Mouse (Mus musculus): Measurements from ENCODE around the gene Armc7. TPM values are rescaled to one million over a fixed set of nuclear protein-coding genes. Genes with fewer than 3 reads are reported as not detected.

Gene Armc7
- polyA plus RNA-seq, 1 experiment, result 20.7 TPM

- peaks cover 23% of the 10 kb centered on the region for H3K9me3 ChIP-seq
- H3K4me1 ChIP-seq, result peaks cover 19% of the 10 kb centered on the region
- peaks cover 90% of the 10 kb centered on the region for H3K27me3 ChIP-seq (replicated peaks)
- TF ChIP-seq GATA1 (IDR thresholded peaks at IDR 0.05; ENCODE audit: borderline replicate concordance, low read length) (no peak), FLI1 (IDR thresholded peaks at IDR 0.05; ENCODE audit: low read length) (no peak)
- no peak overlapping the region for H3K4me3 ChIP-seq (replicated peaks)
- H3K36me3 ChIP-seq (replicated peaks; ENCODE audit: low read length), result no peaks in the 10 kb centered on the region
Measured at GRCm38 (mm10) chr11:115439326-115439725, 36.1 kb upstream of the Armc7 start.

GRCm38 (mm10) chr11:115439906-115440595 lies 35.4 kb upstream of the Armc7 start, which contains the start of gene Trim80:
Trim80 (plus strand) TSS chr11:115440545.
- Histone ChIP-seq H3K27me3 (replicated peaks) (peaks cover 87% of the 10 kb centered on the region), H3K9me3 (peaks cover 23% of the 10 kb centered on the region), H3K36me3 (replicated peaks; ENCODE audit: low read length) (no peaks in the 10 kb centered on the region), H3K4me1 (peaks cover 23% of the 10 kb centered on the region), H3K4me3 (replicated peaks) (no peak within 1 kb of the TSS)
- TF ChIP-seq FLI1 (IDR thresholded peaks at IDR 0.05; ENCODE audit: low read length) (no peak), GATA1 (IDR thresholded peaks at IDR 0.05; ENCODE audit: borderline replicate concordance, low read length) (no peak)

GRCm38 (mm10) chr11:115441417-115441816 lies 34.0 kb upstream of the Armc7 start:
- Histone ChIP-seq H3K27me3 (replicated peaks) (peaks cover 86% of the 10 kb centered on the region), H3K9me3 (peaks cover 23% of the 10 kb centered on the region), H3K4me1 (peaks cover 19% of the 10 kb centered on the region), H3K4me3 (replicated peaks) (no peak overlapping the region), H3K36me3 (replicated peaks; ENCODE audit: low read length) (no peaks in the 10 kb centered on the region)
- TF ChIP-seq FLI1 (IDR thresholded peaks at IDR 0.05; ENCODE audit: low read length), result no peak
- TF ChIP-seq GATA1 (IDR thresholded peaks at IDR 0.05; ENCODE audit: borderline replicate concordance, low read length), result no peak

GRCm38 (mm10) chr11:115446906-115447305 lies 28.6 kb upstream of the Armc7 start:
- H3K36me3 ChIP-seq (replicated peaks; ENCODE audit: low read length), result no peaks in the 10 kb centered on the region
- H3K4me1 ChIP-seq, result peaks cover 41% of the 10 kb centered on the region
- no peak for TF ChIP-seq FLI1 (IDR thresholded peaks at IDR 0.05; ENCODE audit: low read length)
- TF ChIP-seq GATA1 (IDR thresholded peaks at IDR 0.05; ENCODE audit: borderline replicate concordance, low read length), result no peak
- H3K4me3 ChIP-seq (replicated peaks), result no peak overlapping the region
- H3K9me3 ChIP-seq, result 0 out of 2 replicates have a peak, but pooled peaks cover 8% of the 10 kb centered on the region
- peaks cover 89% of the 10 kb centered on the region for H3K27me3 ChIP-seq (replicated peaks)

GRCm38 (mm10) chr11:115447321-115447885 lies 28.1 kb upstream of the Armc7 start:
- Histone ChIP-seq H3K36me3 (replicated peaks; ENCODE audit: low read length) (no peaks in the 10 kb centered on the region), H3K9me3 (0 out of 2 replicates have a peak, but pooled peaks cover 8% of the 10 kb centered on the region), H3K4me3 (replicated peaks) (no peak overlapping the region), H3K27me3 (replicated peaks) (peaks cover 90% of the 10 kb centered on the region), H3K4me1 (peaks cover 45% of the 10 kb centered on the region)
- no peak for TF ChIP-seq GATA1 (IDR thresholded peaks at IDR 0.05; ENCODE audit: borderline replicate concordance, low read length)
- TF ChIP-seq FLI1 (IDR thresholded peaks at IDR 0.05; ENCODE audit: low read length), result no peak

GRCm38 (mm10) chr11:115448075-115448474 lies 27.4 kb upstream of the Armc7 start:
- peaks cover 45% of the 10 kb centered on the region for H3K4me1 ChIP-seq
- TF ChIP-seq FLI1 (IDR thresholded peaks at IDR 0.05; ENCODE audit: low read length), result no peak
- no peak for TF ChIP-seq GATA1 (IDR thresholded peaks at IDR 0.05; ENCODE audit: borderline replicate concordance, low read length)
- peak overlapping the region; percentile 53 for H3K4me3 ChIP-seq (replicated peaks)
- H3K36me3 ChIP-seq (replicated peaks; ENCODE audit: low read length), result no peaks in the 10 kb centered on the region
- peaks cover 89% of the 10 kb centered on the region for H3K27me3 ChIP-seq (replicated peaks)
- H3K9me3 ChIP-seq, result 0 out of 2 replicates have a peak, but pooled peaks cover 8% of the 10 kb centered on the region

GRCm38 (mm10) chr11:115448998-115449397 lies 26.5 kb upstream of the Armc7 start:
- Histone ChIP-seq H3K4me1 (peaks cover 45% of the 10 kb centered on the region), H3K27me3 (replicated peaks) (peaks cover 88% of the 10 kb centered on the region), H3K4me3 (replicated peaks) (no peak overlapping the region), H3K9me3 (0 out of 2 replicates have a peak, but pooled peaks cover 5% of the 10 kb centered on the region), H3K36me3 (replicated peaks; ENCODE audit: low read length) (no peaks in the 10 kb centered on the region)
- no peak for TF ChIP-seq FLI1 (IDR thresholded peaks at IDR 0.05; ENCODE audit: low read length)
- TF ChIP-seq GATA1 (IDR thresholded peaks at IDR 0.05; ENCODE audit: borderline replicate concordance, low read length), result no peak

- Histone ChIP-seq H3K4me1 (peaks cover 40% of the 10 kb centered on the region), H3K27me3 (replicated peaks) (peaks cover 82% of the 10 kb centered on the region)
Measured at GRCm38 (mm10) chr11:115450176-115450575, 25.3 kb upstream of the Armc7 start.

GRCm38 (mm10) chr11:115451781-115452241 lies 23.7 kb upstream of the Armc7 start:
- H3K4me1 ChIP-seq, result peaks cover 31% of the 10 kb centered on the region
- no peaks in the 10 kb centered on the region for H3K36me3 ChIP-seq (replicated peaks; ENCODE audit: low read length)
- no peak overlapping the region for H3K4me3 ChIP-seq (replicated peaks)
- peaks cover 28% of the 10 kb centered on the region for H3K9me3 ChIP-seq
- H3K27me3 ChIP-seq (replicated peaks), result peaks cover 81% of the 10 kb centered on the region
- TF ChIP-seq FLI1 (IDR thresholded peaks at IDR 0.05; ENCODE audit: low read length), result no peak
- TF ChIP-seq GATA1 (IDR thresholded peaks at IDR 0.05; ENCODE audit: borderline replicate concordance, low read length), result no peak

More at GRCm38 (mm10) chr11:115450176-115450575, 25.3 kb upstream of the Armc7 start:
- Histone ChIP-seq H3K36me3 (replicated peaks; ENCODE audit: low read length) (no peaks in the 10 kb centered on the region), H3K9me3 (peaks cover 15% of the 10 kb centered on the region), H3K4me3 (replicated peaks) (no peak overlapping the region)
- TF ChIP-seq FLI1 (IDR thresholded peaks at IDR 0.05; ENCODE audit: low read length) (no peak), GATA1 (IDR thresholded peaks at IDR 0.05; ENCODE audit: borderline replicate concordance, low read length) (no peak)

All from megakaryocyte, embryonic 14.5 days (primary cell).